Mouse (Mus musculus) liver (tissue): ENCODE measurements around the gene A830005F24Rik.
"Not testable (repeated sequence)": the region's sequence is repeated elsewhere in the genome, so short reads cannot be mapped to it uniquely, and the experiment has no call there.

Experiments
- DNase-seq: peaks from one replicate; pipeline ENCODE4 v3.0.0-alpha.2; 2020; ENCODE audit warnings: mixed read lengths

The A830005F24Rik gene

GRCm38 (mm10) chr13:48513003-48513929, at the start of gene A830005F24Rik, which contains the start of gene Zfp169:
A830005F24Rik (plus strand) TSS chr13:48513570.
Zfp169 (minus strand) TSS chr13:48513451.
- peak; percentile 82 for DNase-seq

- DNase-seq: peak; percentile 50
Observed at GRCm38 (mm10) chr13:48464170-48464569, 49.2 kb upstream of the A830005F24Rik start.

GRCm38 (mm10) chr13:48466186-48466585, 47.2 kb upstream of the A830005F24Rik start:
- no peak for DNase-seq

- no peak for DNase-seq
Observed at GRCm38 (mm10) chr13:48468656-48469180, 44.7 kb upstream of the A830005F24Rik start.

GRCm38 (mm10) chr13:48483606-48484005, 29.8 kb upstream of the A830005F24Rik start:
- no peak for DNase-seq

- DNase-seq: no peak
Observed at GRCm38 (mm10) chr13:48490396-48491182, 22.8 kb upstream of the A830005F24Rik start.

- no peak for DNase-seq
Observed at GRCm38 (mm10) chr13:48493183-48493582, 20.2 kb upstream of the A830005F24Rik start.

- peak; percentile 50 for DNase-seq
Observed at GRCm38 (mm10) chr13:48497693-48498221, 15.6 kb upstream of the A830005F24Rik start.

- no peak for DNase-seq
Observed at GRCm38 (mm10) chr13:48498676-48499075, 14.7 kb upstream of the A830005F24Rik start.

- no peak for DNase-seq
Observed at GRCm38 (mm10) chr13:48502422-48502821, 10.9 kb upstream of the A830005F24Rik start.

- DNase-seq: no peak
Observed at GRCm38 (mm10) chr13:48508661-48509060, 4.7 kb upstream of the A830005F24Rik start.

- no peak for DNase-seq
Observed at GRCm38 (mm10) chr13:48515861-48516260, 2.5 kb downstream of the A830005F24Rik start.

- DNase-seq: not testable (repeated sequence)
Observed at GRCm38 (mm10) chr13:48519122-48519521, 5.8 kb downstream of the A830005F24Rik start.

GRCm38 (mm10) chr13:48525745-48526144, 12.4 kb downstream of the A830005F24Rik start:
- no peak for DNase-seq

GRCm38 (mm10) chr13:48528123-48528871, 14.9 kb downstream of the A830005F24Rik start:
- peak; percentile 44 for DNase-seq

- DNase-seq: no peak
Observed at GRCm38 (mm10) chr13:48529028-48529427, 15.7 kb downstream of the A830005F24Rik start.

- no peak for DNase-seq
Observed at GRCm38 (mm10) chr13:48530685-48531084, 17.3 kb downstream of the A830005F24Rik start.

GRCm38 (mm10) chr13:48531448-48531847, 18.1 kb downstream of the A830005F24Rik start:
- DNase-seq: no peak

- DNase-seq: no peak
Observed at GRCm38 (mm10) chr13:48533441-48533840, 20.1 kb downstream of the A830005F24Rik start.

- DNase-seq: no peak
Observed at GRCm38 (mm10) chr13:48540488-48540887, 27.1 kb downstream of the A830005F24Rik start.

GRCm38 (mm10) chr13:48544391-48544790, 31.0 kb downstream of the A830005F24Rik start:
- DNase-seq: no peak

- no peak for DNase-seq
Observed at GRCm38 (mm10) chr13:48544867-48545266, 31.5 kb downstream of the A830005F24Rik start.
